Mouse (Mus musculus) myocyte (in vitro differentiated cells): ENCODE data around the gene Egln1.

Experiments
- E2F4 ChIP-seq: IDR thresholded peaks from one replicate; pipeline ENCODE4 v1.6.1; 2011; ENCODE audit warnings: mild to moderate bottlenecking, control low read depth, moderate library complexity; ENCODE audit not compliant: insufficient read depth
- MYOD1 ChIP-seq, 3 experiments: IDR thresholded peaks; one replicate each; pipeline ENCODE4 v1.6.1; 2011; ENCODE audit warnings: control low read depth in 2 of 3, low read depth in 2 of 3, mild to moderate bottlenecking in 2 of 3, moderate library complexity in 1 of 3; ENCODE audit not compliant: insufficient read length in 2 of 3, control insufficient read depth in 1 of 3
- POLR2A ChIP-seq: IDR thresholded peaks from one replicate; pipeline ENCODE4 v1.6.1; 2011; ENCODE audit warnings: low read depth, mild to moderate bottlenecking, control low read depth, moderate library complexity; ENCODE audit not compliant: insufficient read length
- POLR2AphosphoS2 ChIP-seq: IDR thresholded peaks from one replicate; pipeline ENCODE4 v1.6.1; 2011; ENCODE audit warnings: low read depth, control low read depth; ENCODE audit not compliant: insufficient read length
- REST ChIP-seq: IDR thresholded peaks from one replicate; pipeline ENCODE4 v1.6.1; 2011; ENCODE audit warnings: mild to moderate bottlenecking, control low read depth, moderate library complexity; ENCODE audit not compliant: insufficient read depth, insufficient read length
- SRF ChIP-seq: IDR thresholded peaks from one replicate; pipeline ENCODE4 v1.6.1; 2011; ENCODE audit warnings: low read depth; ENCODE audit not compliant: control insufficient read depth, insufficient read length
- USF1 ChIP-seq: IDR thresholded peaks from one replicate; pipeline ENCODE4 v1.6.1; 2011; ENCODE audit warnings: low read depth, mild to moderate bottlenecking, control low read depth, moderate library complexity

DNA sequence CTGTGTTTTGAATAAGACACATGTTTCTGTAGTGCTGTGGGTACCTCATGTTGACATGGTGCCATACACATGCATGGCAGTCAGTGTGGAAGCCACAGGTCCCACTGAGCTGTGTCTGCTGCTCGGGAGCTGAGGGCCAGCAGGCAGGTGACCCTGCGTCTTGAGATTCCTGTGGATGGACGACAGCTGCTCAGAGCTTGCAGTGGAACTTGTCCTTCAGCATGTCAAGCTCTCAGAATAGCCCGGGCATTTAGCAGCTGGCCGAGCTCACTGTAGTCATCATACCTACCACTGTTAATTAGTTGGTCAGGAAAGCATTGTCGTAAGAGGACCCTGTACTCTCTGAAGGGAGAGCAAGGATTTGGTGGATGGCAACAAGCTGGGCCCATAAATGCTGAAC lies 79.4 kb downstream of the Egln1 start:
- TF ChIP-seq USF1 (no peak), POLR2A (peak; percentile 20), E2F4 (no peak), MYOD1 (IDR thresholded peaks at IDR 0.05; ENCODE audit: control insufficient read depth in 1 of 3, insufficient read length in 2 of 3, low read depth in 2 of 3) (peak; percentile 84 to 98 (median 89)), POLR2AphosphoS2 (no peak), SRF (peak; percentile 40), REST (no peak)
